Mouse (Mus musculus): ENCODE data around the gene Rasip1.

The Rasip1 gene

DNA sequence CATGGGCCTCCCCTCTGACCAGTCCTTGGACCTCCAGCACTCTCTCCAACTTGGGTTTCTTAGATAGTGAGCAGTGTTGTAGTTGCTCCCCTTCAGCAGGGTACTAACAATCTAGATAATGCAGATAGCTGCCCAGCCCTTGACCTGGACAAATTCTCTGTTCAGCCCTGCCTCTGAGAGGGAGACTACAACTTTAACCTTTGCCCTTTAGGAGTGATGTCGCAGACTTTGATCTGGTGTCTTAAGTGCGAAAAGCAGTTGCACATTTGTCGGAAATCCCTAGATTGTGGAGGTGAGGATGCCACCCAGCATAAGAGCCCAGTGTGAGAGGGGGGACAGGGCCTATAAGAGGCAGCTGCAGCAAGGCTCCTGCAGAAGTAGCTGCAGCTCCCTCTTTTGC is 2.6 kb upstream of the Rasip1 start:
- DNase-seq (ENCODE audit: low spot score in 2 of 2), result no peak

DNA sequence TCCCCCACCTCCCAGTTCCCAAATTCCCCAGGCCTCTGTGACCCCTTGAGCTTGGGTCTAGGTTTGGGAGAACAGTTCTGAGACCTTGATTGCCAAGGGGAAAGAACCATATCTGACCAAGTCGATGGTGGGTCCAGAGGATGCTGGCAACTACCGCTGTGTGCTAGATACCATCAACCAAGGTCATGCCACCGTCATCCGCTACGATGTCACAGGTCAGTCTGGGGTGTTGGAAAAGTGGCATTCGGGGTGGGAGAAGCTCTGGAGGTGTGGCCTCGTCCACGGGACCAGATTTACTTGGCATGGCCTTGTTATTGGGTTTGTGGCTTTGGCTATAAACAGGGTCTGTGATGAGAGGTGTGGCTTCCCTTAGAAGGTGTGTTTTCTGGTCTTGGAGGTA is 1.8 kb upstream of the Rasip1 start:
- no peak for DNase-seq (ENCODE audit: low spot score in 2 of 2)

DNA sequence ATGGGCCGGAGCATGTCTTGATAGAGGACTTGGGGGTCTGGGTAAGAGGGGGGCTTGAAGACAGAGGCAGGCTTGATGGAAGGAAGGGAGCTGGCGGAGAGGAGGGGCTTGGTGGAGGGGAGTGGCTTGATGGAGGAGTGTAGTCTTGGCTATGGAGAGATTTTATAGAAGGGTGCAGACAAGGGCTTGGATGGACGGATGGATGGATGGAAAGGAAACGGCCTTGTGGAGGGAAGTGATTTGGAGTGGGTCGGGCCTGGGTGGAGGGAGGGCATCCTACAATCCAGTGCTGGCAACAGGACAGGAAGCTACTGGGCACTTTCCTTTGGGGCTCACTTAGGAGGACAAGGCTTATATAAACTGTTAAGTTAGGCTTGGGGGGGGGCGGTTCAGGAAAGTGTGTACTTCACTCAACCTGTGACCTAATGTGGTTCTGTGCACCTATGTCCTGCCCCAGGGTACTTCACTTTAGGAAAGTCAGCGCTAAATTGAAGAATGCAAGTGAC is 664 bp upstream of the Rasip1 start:
- no peak for DNase-seq (ENCODE audit: low spot score in 2 of 2)

GRCm38 (mm10) chr7:45628364-45629294 is 1.3 kb downstream of the Rasip1 start:
- DNase-seq (ENCODE audit: low spot score in 2 of 2), result peak; percentile 84 to 88

DNA sequence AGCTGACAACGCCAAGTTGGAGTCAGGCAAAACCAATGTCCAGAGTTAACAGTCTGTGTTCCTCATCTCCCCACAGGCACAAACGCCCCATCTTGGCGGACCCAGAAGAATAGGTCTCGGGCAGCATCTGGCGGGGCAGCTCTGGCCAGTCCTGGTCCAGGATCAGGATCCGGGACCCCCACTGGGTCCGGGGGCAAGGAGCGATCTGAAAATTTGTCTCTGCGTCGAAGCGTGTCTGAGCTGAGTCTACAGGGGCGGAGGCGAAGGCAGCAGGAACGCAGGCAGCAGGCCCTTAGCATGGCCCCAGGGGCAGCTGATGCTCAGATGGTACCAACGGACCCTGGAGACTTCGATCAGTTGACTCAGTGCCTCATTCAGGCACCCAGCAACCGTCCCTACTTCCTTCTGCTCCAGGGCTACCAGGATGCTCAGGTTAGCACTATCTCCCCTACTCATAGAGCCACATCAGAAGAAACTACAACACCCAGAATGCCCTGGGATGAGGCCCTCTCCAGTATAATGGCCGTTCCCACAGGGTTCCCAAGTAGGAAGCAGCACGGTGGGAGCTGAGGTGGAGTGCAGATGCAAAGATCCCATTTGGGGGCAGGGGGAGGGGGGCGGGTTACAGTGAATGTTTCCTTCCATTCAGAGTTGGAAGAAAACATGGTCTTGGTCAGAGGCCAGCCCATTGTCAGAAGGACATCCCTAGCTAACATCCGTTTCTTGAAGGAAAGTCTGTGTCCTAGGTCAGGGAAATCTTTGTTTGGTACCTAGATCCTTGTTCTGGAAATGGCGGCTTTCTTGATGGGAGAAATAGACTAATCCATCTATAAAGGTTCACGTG is 3.0 kb downstream of the Rasip1 start:
- no peak for DNase-seq (ENCODE audit: low spot score in 2 of 2)

GRCm38 (mm10) chr7:45632499-45632898 is 5.2 kb downstream of the Rasip1 start:
- no peak for DNase-seq (ENCODE audit: low spot score in 2 of 2)

DNA sequence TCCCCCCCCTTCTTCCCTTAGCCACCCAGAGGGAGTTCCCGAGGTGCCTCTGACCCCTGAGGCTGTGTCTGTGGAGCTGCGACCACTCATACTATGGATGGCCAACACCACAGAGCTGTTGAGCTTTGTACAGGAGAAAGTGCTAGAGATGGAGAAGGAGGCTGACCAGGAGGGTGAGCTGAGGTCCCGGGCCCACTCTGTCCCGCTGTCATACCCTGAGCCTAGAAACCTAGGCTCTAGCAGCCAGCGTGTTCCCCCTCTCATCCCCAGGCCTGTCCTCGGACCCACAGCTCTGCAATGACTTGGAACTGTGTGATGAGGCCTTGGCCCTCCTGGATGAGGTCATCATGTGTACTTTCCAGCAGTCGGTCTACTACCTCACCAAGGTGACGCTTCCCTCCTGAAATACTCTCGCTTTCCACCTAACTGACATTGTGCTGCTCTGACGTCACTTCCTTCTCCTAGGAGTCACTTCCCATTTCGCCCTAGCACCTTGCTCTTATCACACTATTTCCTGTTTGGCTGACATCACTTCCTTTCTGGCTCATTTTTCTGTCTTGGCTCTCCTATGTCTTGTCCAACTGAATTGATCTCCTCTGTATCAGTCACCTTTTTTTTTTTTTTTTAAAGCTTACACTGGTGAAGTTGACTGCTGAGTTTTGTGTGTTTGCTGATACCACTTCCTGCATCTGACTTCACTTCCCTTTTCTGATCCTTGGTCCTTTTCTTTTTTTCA is 7.8 kb downstream of the Rasip1 start:
- DNase-seq (ENCODE audit: low spot score in 2 of 2), result peak; percentile 37 to 62

DNA sequence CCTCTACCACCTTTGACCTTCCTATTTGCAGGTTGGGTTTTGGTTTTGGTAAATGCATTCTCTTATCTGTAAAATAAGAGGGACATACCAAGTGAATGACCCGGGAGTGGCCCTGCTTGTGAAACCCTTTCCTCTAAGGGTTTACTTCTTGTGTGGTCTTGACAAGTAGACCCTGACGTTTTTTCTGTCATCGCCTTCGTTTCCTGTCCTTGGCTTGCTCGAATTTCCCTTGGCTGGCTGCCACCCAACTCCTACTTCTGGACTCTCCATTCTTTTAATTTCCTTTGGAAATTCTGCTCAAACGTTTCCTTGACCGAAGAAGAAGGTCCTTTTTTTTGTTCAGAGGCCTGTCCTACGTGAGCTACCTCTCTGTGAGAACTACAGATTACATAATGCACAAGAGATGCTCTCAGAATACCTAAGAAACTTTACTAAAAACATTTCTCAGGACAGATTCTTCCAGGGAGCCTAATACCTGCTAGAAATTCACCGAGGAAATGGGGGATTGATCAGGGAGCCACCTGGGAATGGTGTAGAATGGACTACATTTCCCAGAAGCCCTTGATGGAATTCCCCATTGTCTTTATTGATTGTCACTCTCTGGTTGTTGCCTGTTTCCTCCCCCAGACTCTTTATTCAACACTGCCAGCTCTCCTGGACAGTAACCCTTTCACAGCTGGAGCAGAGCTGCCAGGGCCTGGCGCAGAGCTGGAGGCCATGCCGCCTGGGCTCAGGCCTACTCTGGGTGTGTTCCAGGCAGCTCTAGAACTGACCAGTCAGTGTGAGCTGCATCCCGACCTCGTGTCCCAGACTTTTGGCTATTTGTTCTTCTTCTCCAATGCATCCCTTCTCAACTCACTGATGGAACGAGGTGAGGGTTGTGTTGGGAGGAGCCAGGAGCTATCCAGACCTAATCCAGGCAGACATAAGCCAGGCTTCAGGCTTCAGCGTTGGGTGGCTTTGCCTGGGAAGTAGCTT is 8.7 kb downstream of the Rasip1 start:
- no peak for DNase-seq (ENCODE audit: low spot score in 2 of 2)

GRCm38 (mm10) chr7:45637710-45638109 is 10.4 kb downstream of the Rasip1 start:
- DNase-seq (ENCODE audit: low spot score in 2 of 2), result no peak

DNA sequence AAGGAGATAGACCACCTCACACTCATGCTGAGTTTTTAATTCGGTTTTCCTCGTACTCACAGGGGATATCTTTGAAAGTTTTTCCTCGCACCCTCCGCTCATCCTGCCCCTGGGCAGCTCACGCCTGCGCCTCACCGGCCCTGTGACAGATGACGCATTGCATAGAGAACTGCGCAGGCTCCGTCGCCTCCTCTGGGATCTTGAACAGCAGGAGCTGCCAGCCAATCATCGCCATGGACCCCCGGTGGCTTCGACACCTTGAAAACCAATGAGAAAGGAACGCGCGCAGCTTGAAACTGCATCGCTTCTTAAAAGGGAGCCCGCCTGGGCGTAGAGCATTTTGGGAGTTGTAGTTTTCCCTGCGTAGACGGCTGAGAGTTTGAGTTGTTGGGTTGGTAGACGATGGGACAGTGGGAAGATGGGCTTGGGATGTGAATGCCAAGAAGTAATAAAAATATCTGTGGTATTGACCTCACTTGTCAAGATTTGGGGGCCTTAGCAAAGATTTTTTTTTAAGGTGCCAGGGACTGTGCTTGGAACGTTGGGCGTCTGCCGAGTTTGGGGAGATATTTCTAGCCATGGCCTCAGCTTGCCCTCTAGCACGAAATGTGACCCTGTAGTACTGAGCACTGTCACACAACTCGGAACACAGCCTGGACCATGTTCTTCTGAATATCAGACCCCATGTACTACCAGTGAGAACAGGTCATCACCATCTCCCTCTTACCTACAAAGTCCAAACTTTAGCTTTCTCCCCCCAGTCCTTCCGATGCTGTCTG is 11.5 kb downstream of the Rasip1 start:
- DNase-seq (ENCODE audit: low spot score in 2 of 2), result no peak

DNA sequence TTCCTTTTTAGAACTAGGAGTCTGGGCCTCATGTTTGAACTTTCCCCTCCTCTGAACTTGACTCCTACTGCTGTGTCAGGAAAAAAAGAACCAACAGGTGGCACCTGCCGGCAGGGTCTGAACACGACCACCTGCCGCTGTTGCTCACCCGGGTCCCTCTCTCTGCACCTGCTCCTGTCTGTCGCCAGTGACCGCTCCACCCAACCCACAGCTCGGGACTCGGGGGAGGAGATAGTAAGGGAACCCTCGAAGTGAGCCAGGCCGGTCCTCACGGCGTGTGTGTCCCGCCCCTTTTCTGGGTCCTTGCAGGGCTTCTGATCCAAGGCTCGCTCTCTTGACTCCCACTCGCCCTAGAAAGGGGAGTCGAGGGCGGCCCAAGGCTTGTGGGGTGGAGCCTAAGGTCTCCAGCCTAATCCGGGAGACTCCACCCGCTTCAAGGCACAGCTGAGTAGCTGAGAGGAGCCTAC is 12.3 kb downstream of the Rasip1 start, which contains the start of gene Mamstr:
Gene Mamstr, plus strand, starts transcription at position 417 of the 467 bp plus-strand sequence.
- no peak for DNase-seq (ENCODE audit: low spot score in 2 of 2)

GRCm38 (mm10) chr7:45640191-45640957 is 13.1 kb downstream of the Rasip1 start:
- DNase-seq (ENCODE audit: low spot score in 2 of 2), result no peak

DNA sequence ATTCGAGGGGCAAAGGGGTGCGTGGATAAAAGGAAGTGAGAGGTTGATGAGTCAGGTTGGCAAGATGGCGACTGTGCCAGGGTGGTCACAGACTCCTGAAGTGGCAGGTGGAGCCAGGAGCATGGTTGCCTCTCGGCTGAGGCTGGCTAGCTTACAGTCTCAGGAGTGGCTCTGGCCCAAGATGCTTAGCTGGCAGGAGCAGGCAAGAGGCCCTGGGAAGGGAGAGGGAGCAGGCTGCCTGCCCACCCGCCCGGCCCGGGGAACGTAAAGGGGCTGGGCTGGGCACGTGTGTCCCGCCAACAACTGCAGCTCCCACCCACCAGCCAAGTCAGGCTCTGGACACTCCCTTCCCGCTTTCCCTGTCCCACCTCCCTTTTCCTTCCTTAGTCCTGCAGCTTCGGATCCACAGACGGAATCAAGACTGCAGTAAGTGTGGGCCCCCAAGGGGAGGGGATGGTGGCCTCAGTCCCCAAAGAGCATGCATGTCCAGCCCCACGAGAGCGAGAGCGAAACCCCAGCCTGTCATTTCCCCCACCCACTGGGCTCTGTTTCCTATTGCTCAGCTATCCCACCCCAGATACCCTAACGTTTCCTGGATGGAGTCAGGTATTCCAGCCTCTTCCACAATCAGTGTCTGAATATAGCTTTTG is 14.2 kb downstream of the Rasip1 start:
- DNase-seq (ENCODE audit: low spot score in 2 of 2), result no peak

GRCm38 (mm10) chr7:45642083-45642482 is 14.8 kb downstream of the Rasip1 start:
- no peak for DNase-seq (ENCODE audit: low spot score in 2 of 2)

GRCm38 (mm10) chr7:45642503-45643255 is 15.4 kb downstream of the Rasip1 start:
- no peak for DNase-seq (ENCODE audit: low spot score in 2 of 2)

DNA sequence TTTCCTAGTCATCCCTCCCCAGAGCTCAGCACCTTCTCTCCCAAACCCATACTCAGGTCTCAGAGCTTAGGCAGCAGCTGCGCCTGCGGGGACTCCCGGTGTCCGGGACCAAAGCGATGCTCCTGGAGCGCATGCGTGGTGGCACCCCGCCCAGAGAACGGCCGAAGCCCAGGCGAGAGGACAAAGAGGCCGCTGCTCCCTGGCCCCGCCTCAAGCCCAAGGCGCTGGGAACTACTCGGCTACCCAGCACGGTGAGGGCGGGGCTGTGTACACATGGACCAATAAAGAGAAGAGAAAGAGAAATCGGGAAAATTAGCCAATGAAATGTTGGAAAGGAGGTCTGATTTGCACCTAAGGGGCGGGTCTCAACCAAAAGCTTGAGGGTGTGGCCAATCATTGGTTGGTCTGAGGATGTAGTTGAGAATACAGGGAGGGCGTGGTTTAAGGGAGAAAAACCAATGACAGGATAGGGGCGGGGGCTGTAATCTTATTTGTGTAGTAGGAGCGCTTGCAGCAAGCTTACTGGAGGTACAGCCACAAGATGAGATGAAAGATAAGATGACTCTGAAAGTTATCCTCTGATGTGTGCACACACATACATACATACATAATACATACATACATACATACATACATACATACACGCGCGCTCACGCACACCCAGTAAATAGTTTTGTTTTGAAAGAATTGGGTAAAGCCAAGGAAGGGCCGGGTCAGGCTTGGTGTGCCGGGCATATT is 16.3 kb downstream of the Rasip1 start:
- DNase-seq (ENCODE audit: low spot score in 2 of 2), result peak; percentile 74 to 77

- no peak for DNase-seq (ENCODE audit: low spot score in 2 of 2)
Observed at GRCm38 (mm10) chr7:45644183-45644582, 16.9 kb downstream of the Rasip1 start.
